Mouse (Mus musculus): ENCODE measurements around the gene Gemin5.

GRCm38 (mm10) chr11:58167822-58168166, 545 bp downstream of the Gemin5 start:
- TF ChIP-seq CTCF (IDR thresholded peaks at IDR 0.05; ENCODE audit: low read depth, low read length) (no peak), POLR2A (IDR thresholded peaks at IDR 0.05; ENCODE audit: borderline replicate concordance, low read depth, low read length) (no peak)

Data from bone marrow macrophage, adult 2 months (primary cell).